Mouse (Mus musculus) CH12.LX (cell line): ENCODE results near the gene Kcnb1.

Experiments used
- CTCF ChIP-seq, 2 experiments: IDR thresholded peaks in 1 of 2; conservative IDR thresholded peaks in 1 of 2; 2 replicates each; pipeline ENCODE4 v1.5.1; 2011 to 2012; ENCODE audit warnings: low read depth in 2 of 2, low read length in 2 of 2, improper control_type of control experiment in 1 of 2, inconsistent platforms in 1 of 2, mild to moderate bottlenecking in 1 of 2, moderate library complexity in 1 of 2
- E2F4 ChIP-seq: IDR thresholded peaks from 2 replicates; pipeline ENCODE4 v1.6.1; 2011; ENCODE audit warnings: low read depth, low read length, improper control_type of control experiment; ENCODE audit not compliant: insufficient replicate concordance
- EP300 ChIP-seq: IDR thresholded peaks from 2 replicates; pipeline ENCODE4 v1.6.1; 2011; ENCODE audit warnings: low read length, improper control_type of control experiment
- GABPA ChIP-seq: IDR thresholded peaks from 2 replicates; pipeline ENCODE4 v1.6.1; 2012; ENCODE audit warnings: low read depth, low read length, improper control_type of control experiment, inconsistent platforms; ENCODE audit not compliant: insufficient replicate concordance
- KAT2A ChIP-seq: IDR thresholded peaks from 2 replicates; pipeline ENCODE4 v1.6.1; 2012; ENCODE audit warnings: low read length, improper control_type of control experiment, inconsistent platforms; ENCODE audit not compliant: insufficient replicate concordance
- MAFK ChIP-seq: IDR thresholded peaks from 2 replicates; pipeline ENCODE4 v1.6.1; 2011; ENCODE audit warnings: low read length, improper control_type of control experiment; ENCODE audit not compliant: insufficient replicate concordance
- PAX5 ChIP-seq: IDR thresholded peaks from 2 replicates; pipeline ENCODE4 v1.6.1; 2012; ENCODE audit warnings: low read length, inconsistent platforms, mixed read lengths
- POLR2A ChIP-seq: IDR thresholded peaks from 2 replicates; pipeline ENCODE4 v1.6.1; 2011; ENCODE audit warnings: low read depth, mild to moderate bottlenecking, improper control_type of control experiment, low read length
- SIN3A ChIP-seq: IDR thresholded peaks from 2 replicates; pipeline ENCODE4 v1.6.1; 2012; ENCODE audit warnings: low read length, improper control_type of control experiment, inconsistent platforms
- TCF12 ChIP-seq: IDR thresholded peaks from 2 replicates; pipeline ENCODE4 v1.6.1; 2014; ENCODE audit warnings: low read depth, mild to moderate bottlenecking, inconsistent platforms, low read length, improper control_type of control experiment
- USF1 ChIP-seq: IDR thresholded peaks from 2 replicates; pipeline ENCODE4 v1.6.1; 2014; ENCODE audit warnings: low read depth, mild to moderate bottlenecking, inconsistent platforms, low read length, improper control_type of control experiment
- ZNF384 ChIP-seq: IDR thresholded peaks from 2 replicates; pipeline ENCODE4 v1.6.1; 2012; ENCODE audit warnings: low read depth, low read length, improper control_type of control experiment, inconsistent platforms

DNA sequence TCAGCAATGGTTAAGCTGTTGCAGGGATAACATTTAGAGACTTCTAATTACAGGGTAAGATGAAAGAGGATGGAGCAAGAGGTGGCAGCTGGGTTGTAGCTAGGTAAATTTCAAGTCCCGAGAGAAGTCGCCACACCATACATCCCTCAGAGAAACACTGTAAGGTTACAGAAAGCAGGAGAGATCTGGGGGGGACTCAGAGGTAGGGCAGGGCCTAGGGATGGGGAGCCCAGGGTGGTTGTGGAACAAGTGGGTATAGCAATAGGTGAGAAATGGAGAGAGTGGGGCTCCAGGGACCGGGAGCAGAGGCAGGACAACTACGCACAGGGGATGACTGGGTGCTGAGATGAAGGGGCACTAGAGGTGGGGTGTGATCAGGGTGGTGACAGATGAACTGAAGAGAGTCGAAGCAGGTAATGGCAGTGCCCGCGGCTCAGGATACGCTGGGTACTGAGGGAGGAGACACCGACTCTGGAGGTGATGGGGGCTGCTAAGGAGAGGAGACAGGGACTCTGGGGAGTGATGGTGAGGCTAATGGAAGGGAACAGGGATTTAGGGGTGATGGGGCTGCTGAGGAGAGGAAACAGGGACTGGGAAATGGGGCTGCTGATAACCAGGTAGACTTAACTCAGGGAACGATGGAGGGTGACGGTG lies 128.4 kb downstream of the Kcnb1 start:
- TF ChIP-seq CTCF (conservative IDR thresholded peaks at IDR 0.05 in 1 of 2, IDR thresholded peaks at IDR 0.05 in 1 of 2; ENCODE audit: low read depth in 2 of 2, low read length in 2 of 2) = no peak
- no peak for TF ChIP-seq POLR2A
- TF ChIP-seq MAFK = no peak
- no peak for TF ChIP-seq EP300
- no peak for TF ChIP-seq KAT2A
- 0 out of 2 replicates have a peak, but pooled peaks have one; percentile 1 for TF ChIP-seq SIN3A
- no peak for TF ChIP-seq ZNF384
- no peak for TF ChIP-seq TCF12
- no peak for TF ChIP-seq GABPA
- no peak for TF ChIP-seq USF1
- TF ChIP-seq PAX5 = no peak
- TF ChIP-seq E2F4 = no peak
